Mouse (Mus musculus) intestine, embryonic 14.5 days (tissue): ENCODE results near the gene Chn1. TPM values are rescaled to one million over a fixed set of nuclear protein-coding genes. Genes with fewer than 3 reads are reported as not detected.

Experiments
- ATAC-seq: fragments of 200-750 bp; cut with Nextera tagmentation; replicated peaks from 2 replicates; pipeline ENCODE4 v1.8.0; 2017; ENCODE audit warnings: low read depth, moderate number of reproducible peaks, moderate TSS enrichment, moderate library complexity; ENCODE audit not compliant: low FRiP score, low TSS enrichment
- DNase-seq: peaks from one replicate; pipeline ENCODE4 v3.0.0-alpha.2; 2018; ENCODE audit warnings: low spot score
- H3K27ac ChIP-seq: fragments of 300-500 bp; sonication (generic); 2 replicates; pipeline ENCODE4 v1.5.1; 2014; ENCODE audit warnings: low read depth, mild to moderate bottlenecking, control low read depth
- H3K27me3 ChIP-seq: fragments of 300-500 bp; sonication (generic); replicated peaks from 2 replicates; pipeline ENCODE4 v1.6.1; 2014; ENCODE audit warnings: low read length, control low read depth; ENCODE audit not compliant: control insufficient read depth, insufficient read depth
- H3K36me3 ChIP-seq: fragments of 300-500 bp; sonication (generic); 2 replicates; pipeline ENCODE4 v1.6.1; 2014; ENCODE audit warnings: low read length, control low read depth; ENCODE audit not compliant: control insufficient read depth, insufficient read depth
- H3K4me1 ChIP-seq: fragments of 300-500 bp; sonication (generic); replicated peaks from 2 replicates; pipeline ENCODE4 v1.6.1; 2014; ENCODE audit warnings: low read length, control low read depth, mixed read lengths; ENCODE audit not compliant: control insufficient read depth, insufficient read depth
- H3K4me2 ChIP-seq: fragments of 300-500 bp; sonication (generic); 2 replicates; pipeline ENCODE4 v1.6.1; 2014; ENCODE audit warnings: low read length
- H3K4me3 ChIP-seq: fragments of 300-500 bp; sonication (generic); 2 replicates; pipeline ENCODE4 v1.5.1; 2014; ENCODE audit warnings: low read depth, low read length, control low read depth, mixed read lengths
- H3K9ac ChIP-seq: fragments of 300-500 bp; sonication (generic); 2 replicates; pipeline ENCODE4 v1.6.1; 2014; ENCODE audit warnings: mild to moderate bottlenecking, low read length
- H3K9me3 ChIP-seq: fragments of 300-500 bp; sonication (generic); 2 replicates; pipeline ENCODE4 v1.6.1; 2016; ENCODE audit warnings: low read length, control low read depth; ENCODE audit not compliant: control insufficient read depth
- WGBS: fragments of 180-500 bp; shearing (Covaris S2); extraction: QIAGEN DNeasy Blood & Tissue Kit; methylation state at CpG from one replicate; pipeline ENCODE4 v1.1.7; 2014; 5-methylcytosine and 5-hydroxymethylcytosine counted together
- polyA plus RNA-seq: library from polyadenylated mRNA; unstranded; fragments of >200 nt; fragmentation: Nextera tagmentation; extraction: Ambion mirVana; gene quantifications from 2 replicates; pipeline ENCODE4 v1.2.1, GENCODE M21; 2014

Chn1 gene
- polyA plus RNA-seq, 1 experiment from 2014 or later: 21.5 TPM

DNA sequence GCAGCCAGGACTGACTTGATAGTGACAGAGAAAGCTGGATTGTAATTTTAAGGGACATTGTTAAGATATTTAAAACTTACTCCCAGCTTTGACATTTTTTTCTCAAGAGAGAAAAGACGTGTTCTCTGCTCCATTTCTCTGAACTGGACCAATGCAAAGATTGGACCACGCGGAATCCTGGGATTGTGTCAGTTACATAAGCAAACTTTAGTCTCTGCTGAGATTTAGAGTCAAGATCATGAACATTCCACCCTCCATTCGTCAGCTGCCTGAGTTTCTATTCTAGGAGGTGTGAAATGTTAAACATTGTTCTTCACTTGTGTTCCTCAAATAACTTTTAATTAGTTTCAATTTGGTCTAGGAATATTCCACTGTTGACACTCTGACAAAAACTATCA lies 188.0 kb downstream of the Chn1 start:
- Histone ChIP-seq H3K36me3 (no peaks in the 10 kb centered on the region), H3K4me1 (peaks cover 18% of the 10 kb centered on the region), H3K4me3 (no peak overlapping the region), H3K27ac (no peak overlapping the region), H3K9ac (no peak overlapping the region), H3K4me2 (no peak overlapping the region), H3K27me3 (no peaks in the 10 kb centered on the region), H3K9me3 (no peaks in the 10 kb centered on the region)
- ATAC-seq (no peak), DNase-seq (no peak)
- WGBS: 55% methylated on average over 4 of the region's 4 CpGs

DNA sequence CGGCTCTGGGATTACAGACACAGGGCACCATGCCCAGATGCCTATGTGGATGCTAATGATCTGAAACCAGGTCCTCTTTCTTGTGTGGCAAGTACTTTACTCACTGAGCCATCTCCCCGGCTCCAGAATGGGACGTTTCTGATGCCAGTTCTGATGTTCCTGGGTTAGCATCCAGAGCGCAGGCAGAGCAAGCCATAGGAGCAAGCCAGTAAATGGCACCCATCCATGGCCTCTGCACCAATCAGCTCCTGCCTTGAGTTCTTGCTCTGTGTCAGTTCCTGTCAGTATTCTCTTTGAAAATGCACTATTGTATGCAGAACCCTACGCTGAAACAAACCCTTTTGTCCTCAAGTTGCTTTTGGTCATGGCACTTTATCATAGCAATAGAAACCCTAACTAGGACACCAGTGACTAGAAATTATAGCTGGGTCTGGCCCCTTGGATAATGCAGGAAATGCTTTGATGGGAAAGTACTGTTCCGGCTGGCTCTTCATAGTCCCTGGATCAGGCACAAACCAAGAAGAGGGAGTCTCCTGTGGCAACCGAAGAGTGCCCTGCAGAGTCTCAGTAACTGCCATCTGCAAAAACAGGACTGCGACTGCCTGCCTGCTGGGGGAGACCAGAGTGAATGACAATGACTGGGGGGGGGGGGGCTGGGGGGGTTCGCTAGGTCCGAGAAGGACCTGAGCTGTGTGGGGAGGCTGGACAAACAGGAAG lies 188.6 kb downstream of the Chn1 start:
- 72% methylated on average over 10 of the region's 10 CpGs for WGBS
- H3K4me2 ChIP-seq: no peak overlapping the region

DNA sequence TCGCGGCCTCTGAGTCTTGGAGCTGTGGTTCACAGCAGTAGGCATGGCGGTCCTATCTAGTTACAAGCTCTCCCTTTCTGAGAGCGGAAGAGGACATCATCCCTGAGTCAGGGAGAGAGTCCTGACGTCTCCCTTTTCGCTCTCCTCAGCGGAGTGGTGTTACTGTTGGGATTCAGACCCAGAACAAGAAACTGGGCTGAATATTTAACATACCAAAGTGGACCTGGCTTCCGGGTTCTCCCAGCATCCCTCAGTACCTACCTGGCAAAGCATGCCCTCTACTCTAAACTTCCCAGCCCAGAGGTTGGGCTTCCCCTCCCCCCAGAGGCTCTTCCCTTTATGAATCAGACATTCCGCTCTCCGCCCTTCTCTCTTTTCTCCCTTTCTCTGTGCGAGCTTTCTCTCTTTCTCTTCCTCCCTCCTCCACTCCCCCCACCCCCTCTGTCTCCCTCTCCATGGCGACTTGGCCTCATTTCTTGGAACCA lies 189.8 kb downstream of the Chn1 start:
- Histone ChIP-seq H3K4me2 (peak overlapping the region; percentile 58), H3K9ac (peak overlapping the region; percentile 42), H3K4me1 (peaks cover 8% of the 10 kb centered on the region), H3K4me3 (peak overlapping the region; percentile 54), H3K27ac (peak overlapping the region; percentile 2; the same call in 1 of the 2 replicates), H3K9me3 (no peaks in the 10 kb centered on the region), H3K27me3 (no peaks in the 10 kb centered on the region), H3K36me3 (no peaks in the 10 kb centered on the region)
- WGBS: 13% methylated on average over 12 of the region's 12 CpGs
- peak; percentile 75 for DNase-seq
- ATAC-seq: peak; percentile 44; the same call in 1 of the 2 replicates

More for the DNA sequence above, 188.6 kb downstream of the Chn1 start:
- Histone ChIP-seq H3K4me1 (peaks cover 14% of the 10 kb centered on the region), H3K27ac (no peak overlapping the region), H3K4me3 (no peak overlapping the region), H3K36me3 (no peaks in the 10 kb centered on the region), H3K27me3 (no peaks in the 10 kb centered on the region), H3K9me3 (no peaks in the 10 kb centered on the region), H3K9ac (no peak overlapping the region)
- ATAC-seq (no peak), DNase-seq (no peak)

DNA sequence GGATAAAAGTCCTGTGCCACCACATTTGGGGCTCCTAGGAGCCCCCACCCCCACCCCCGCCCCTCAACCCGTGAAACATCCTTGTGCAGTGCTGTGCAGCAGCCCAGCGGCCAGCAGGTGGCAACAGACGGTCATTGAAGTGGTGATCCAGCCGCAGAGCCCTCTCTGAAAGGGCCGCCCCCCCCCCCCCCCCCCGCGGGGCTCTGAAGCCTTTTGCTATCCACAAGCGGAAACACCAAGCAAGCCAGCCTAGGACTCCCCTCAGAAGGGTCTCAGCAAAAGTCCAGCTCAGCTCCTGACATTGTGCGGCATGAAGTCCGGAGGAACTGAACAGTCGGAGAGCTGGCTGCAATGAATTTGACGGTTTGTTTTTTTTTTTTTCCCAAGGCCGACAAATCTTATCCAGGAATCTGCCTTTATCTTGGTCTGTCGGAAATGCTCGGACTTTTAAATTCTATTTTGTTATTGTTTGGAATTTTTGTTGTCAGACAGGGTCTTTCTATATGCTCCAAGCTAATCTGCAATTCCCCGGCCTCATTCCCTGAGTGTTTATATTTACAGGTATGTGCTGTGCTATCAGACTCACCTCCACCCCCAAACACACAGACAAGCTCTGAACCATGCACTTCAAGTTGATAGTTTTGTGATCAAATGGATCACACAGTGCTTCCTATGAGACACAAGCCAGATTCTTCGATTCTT lies 190.3 kb downstream of the Chn1 start:
- WGBS: 1% methylated on average over 17 of the region's 18 CpGs
- Histone ChIP-seq H3K27me3 (no peaks in the 10 kb centered on the region), H3K36me3 (no peaks in the 10 kb centered on the region), H3K9ac (peak overlapping the region; percentile 42), H3K9me3 (no peaks in the 10 kb centered on the region), H3K4me2 (peak overlapping the region; percentile 58), H3K27ac (peak overlapping the region; percentile 2; the same call in 1 of the 2 replicates), H3K4me3 (peak overlapping the region; percentile 54), H3K4me1 (peaks cover 3% of the 10 kb centered on the region; the same call in 1 of the 2 replicates)
- ATAC-seq (peak; percentile 77), DNase-seq (peak; percentile 91)

DNA sequence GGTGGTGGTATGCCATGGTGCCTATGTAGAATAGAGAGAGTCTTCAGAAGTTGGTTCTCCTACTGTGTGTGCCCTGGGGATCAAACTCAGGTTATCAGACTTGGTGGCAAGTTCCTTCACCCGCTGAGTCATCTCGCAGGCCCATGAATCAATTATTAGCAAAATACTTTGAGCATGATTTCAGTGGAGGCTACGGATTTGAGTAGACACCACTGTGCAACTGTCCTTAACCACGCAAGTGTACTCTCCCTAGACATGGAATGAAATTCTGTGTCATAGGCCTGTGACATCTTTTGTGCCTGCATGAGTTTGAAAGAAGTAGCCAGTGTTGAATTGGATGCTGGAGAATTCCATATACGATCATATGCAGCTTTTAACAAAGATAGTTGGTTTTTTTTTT lies 194.4 kb downstream of the Chn1 start:
- no peak overlapping the region for H3K4me2 ChIP-seq
- H3K27ac ChIP-seq: no peak overlapping the region
- ATAC-seq (no peak), DNase-seq (no peak)
- no peaks in the 10 kb centered on the region for H3K36me3 ChIP-seq
- WGBS: 86% methylated on average over 5 of the region's 5 CpGs
- no peaks in the 10 kb centered on the region for H3K9me3 ChIP-seq
- no peaks in the 10 kb centered on the region for H3K27me3 ChIP-seq
- H3K4me3 ChIP-seq: no peak overlapping the region
- H3K9ac ChIP-seq: no peak overlapping the region
- H3K4me1 ChIP-seq: no peaks in the 10 kb centered on the region; the same call in 1 of the 2 replicates

DNA sequence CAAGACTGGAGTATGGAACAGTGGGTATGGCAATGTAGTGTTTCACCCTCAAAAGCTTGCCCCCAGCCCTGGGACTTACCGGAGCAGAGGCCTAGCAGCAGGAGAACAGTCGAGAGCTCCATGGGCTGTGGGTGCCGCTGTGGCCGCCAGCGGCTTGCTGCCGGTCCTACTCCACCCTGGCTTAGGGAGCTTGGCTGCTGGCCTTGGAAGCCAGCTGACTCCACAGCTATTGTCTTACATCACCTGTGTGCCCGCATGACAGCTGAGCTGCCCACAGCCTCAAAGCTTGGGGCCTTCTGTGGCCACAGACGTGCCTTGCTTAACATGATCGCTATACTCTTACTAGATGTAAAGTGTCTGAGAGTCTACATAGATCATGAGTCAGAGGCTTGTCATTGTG lies 195.0 kb downstream of the Chn1 start, which contains the start of gene Chrna1:
TSS of gene Chrna1 (minus strand) at position 173 of the 400 bp plus-strand sequence.
- H3K27me3 ChIP-seq: no peaks in the 10 kb centered on the region
- no peak within 1 kb of the TSS for H3K9ac ChIP-seq
- ATAC-seq (no peak), DNase-seq (no peak)
- no peaks in the 10 kb centered on the region for H3K36me3 ChIP-seq
- no peak within 1 kb of the TSS for H3K27ac ChIP-seq
- H3K4me3 ChIP-seq: no peak within 1 kb of the TSS
- WGBS: 90% methylated on average over 9 of the region's 9 CpGs
- H3K4me1 ChIP-seq: no peaks in the 10 kb centered on the region
- no peaks in the 10 kb centered on the region for H3K9me3 ChIP-seq
- no peak within 1 kb of the TSS for H3K4me2 ChIP-seq

DNA sequence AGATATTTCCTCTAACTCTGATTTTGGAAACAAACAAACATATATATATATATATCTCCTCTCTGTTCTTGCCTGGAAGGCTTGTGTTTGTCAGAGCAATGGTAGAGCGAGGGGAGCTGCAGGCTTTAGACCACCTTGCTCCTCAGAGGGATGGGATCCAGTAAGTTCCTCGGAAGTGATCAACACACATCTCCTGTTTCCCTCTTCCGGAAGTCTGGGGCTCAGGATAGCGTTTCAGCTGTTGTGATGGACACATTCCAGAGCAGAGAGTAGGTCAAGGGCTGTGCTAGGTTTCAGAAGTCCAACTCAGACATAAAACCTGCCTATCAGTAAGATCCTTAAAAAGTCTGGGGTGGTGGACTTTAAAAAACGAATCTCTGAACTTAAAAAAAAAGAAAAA lies 196.0 kb downstream of the Chn1 start:
- Histone ChIP-seq H3K9ac (no peak overlapping the region), H3K27me3 (no peaks in the 10 kb centered on the region), H3K4me1 (no peaks in the 10 kb centered on the region), H3K27ac (no peak overlapping the region), H3K9me3 (no peaks in the 10 kb centered on the region), H3K4me3 (no peak overlapping the region), H3K4me2 (no peak overlapping the region), H3K36me3 (no peaks in the 10 kb centered on the region)
- no peak for DNase-seq
- WGBS: 45% methylated on average over 5 of the region's 5 CpGs
- no peak for ATAC-seq

DNA sequence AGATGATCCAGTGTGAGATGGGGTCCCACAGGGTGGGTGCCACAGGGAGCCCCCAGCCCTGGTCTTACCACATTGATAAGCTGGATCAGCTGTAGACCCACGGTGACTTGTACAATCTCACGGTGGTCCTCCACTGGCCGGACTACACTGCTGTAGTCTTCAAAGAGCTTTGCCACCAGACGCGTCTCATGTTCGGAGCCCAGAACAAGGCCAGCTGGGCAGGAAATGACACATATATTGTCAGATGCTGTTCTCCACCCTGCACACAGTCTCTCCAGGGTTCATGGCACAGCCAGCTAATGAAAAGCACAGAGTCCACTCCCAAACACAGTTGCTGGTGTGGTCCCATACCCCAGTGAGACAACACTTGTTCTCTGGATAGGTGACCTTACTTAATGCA lies 200.7 kb downstream of the Chn1 start:
- DNase-seq (no peak), ATAC-seq (no peak)
- Histone ChIP-seq H3K36me3 (no peaks in the 10 kb centered on the region), H3K9me3 (no peaks in the 10 kb centered on the region), H3K27ac (no peak overlapping the region), H3K4me2 (no peak overlapping the region), H3K4me3 (no peak overlapping the region), H3K4me1 (no peaks in the 10 kb centered on the region), H3K9ac (no peak overlapping the region), H3K27me3 (no peaks in the 10 kb centered on the region)
- WGBS: 82% methylated on average over 6 of the region's 6 CpGs
